Mouse (Mus musculus) forebrain, embryonic 11.5 days (tissue): ENCODE results near the gene Ephb1. TPM values are rescaled to one million over a fixed set of nuclear protein-coding genes. Genes with fewer than 3 reads are reported as not detected.

Source experiments
- ATAC-seq: fragments of 200-750 bp; cut with Nextera tagmentation; replicated peaks from 2 replicates; pipeline ENCODE4 v1.8.0; 2017; ENCODE audit warnings: moderate TSS enrichment; ENCODE audit not compliant: low FRiP score
- DNase-seq: peaks from one replicate; pipeline ENCODE4 v3.0.0-alpha.2; 2017; ENCODE audit warnings: low spot score
- H3K27ac ChIP-seq: fragments of 300-500 bp; sonication (generic); 2 replicates; pipeline ENCODE4 v1.5.1; 2014; ENCODE audit warnings: low read depth, low read length
- H3K27me3 ChIP-seq: fragments of 300-500 bp; sonication (generic); 2 replicates; pipeline ENCODE4 v1.6.1; 2014; ENCODE audit warnings: mild to moderate bottlenecking, low read length, mixed read lengths; ENCODE audit not compliant: control insufficient read depth, insufficient read depth
- H3K36me3 ChIP-seq: fragments of 300-500 bp; sonication (generic); 2 replicates; pipeline ENCODE4 v1.6.1; 2014; ENCODE audit warnings: mild to moderate bottlenecking, low read length, moderate library complexity, mixed read lengths; ENCODE audit not compliant: control insufficient read depth, insufficient read depth
- H3K4me1 ChIP-seq: fragments of 300-500 bp; sonication (generic); replicated peaks from 2 replicates; pipeline ENCODE4 v1.6.1; 2014; ENCODE audit warnings: low read length, mixed read lengths; ENCODE audit not compliant: control insufficient read depth, insufficient read depth
- H3K4me2 ChIP-seq: fragments of 300-500 bp; sonication (generic); 2 replicates; pipeline ENCODE4 v1.6.1; 2014; ENCODE audit warnings: low read depth, mild to moderate bottlenecking, low read length, moderate library complexity, mixed read lengths; ENCODE audit not compliant: severe bottlenecking
- H3K4me3 ChIP-seq: fragments of 300-500 bp; sonication (generic); 2 replicates; pipeline ENCODE4 v1.5.1; 2014; ENCODE audit warnings: low read depth, low read length
- H3K9ac ChIP-seq: fragments of 300-500 bp; sonication (generic); 2 replicates; pipeline ENCODE4 v1.6.1; 2014; ENCODE audit warnings: low read length
- H3K9me3 ChIP-seq: fragments of 300-500 bp; sonication (generic); 2 replicates; pipeline ENCODE4 v1.6.1; 2016; ENCODE audit warnings: low read length, mixed read lengths; ENCODE audit not compliant: control insufficient read depth
- WGBS: fragments of 180-500 bp; shearing (Covaris S2); extraction: QIAGEN DNeasy Blood & Tissue Kit; methylation state at CpG from one replicate; pipeline ENCODE4 v1.1.7; 2014; 5-methylcytosine and 5-hydroxymethylcytosine counted together
- polyA plus RNA-seq: library from polyadenylated mRNA; unstranded; fragments of >200 nt; fragmentation: Nextera tagmentation; extraction: Ambion mirVana; gene quantifications from 2 replicates; pipeline ENCODE4 v1.2.1, GENCODE M21; 2014

Gene Ephb1
- polyA plus RNA-seq, 1 experiment from 2014 or later, result 19.9 TPM

DNA sequence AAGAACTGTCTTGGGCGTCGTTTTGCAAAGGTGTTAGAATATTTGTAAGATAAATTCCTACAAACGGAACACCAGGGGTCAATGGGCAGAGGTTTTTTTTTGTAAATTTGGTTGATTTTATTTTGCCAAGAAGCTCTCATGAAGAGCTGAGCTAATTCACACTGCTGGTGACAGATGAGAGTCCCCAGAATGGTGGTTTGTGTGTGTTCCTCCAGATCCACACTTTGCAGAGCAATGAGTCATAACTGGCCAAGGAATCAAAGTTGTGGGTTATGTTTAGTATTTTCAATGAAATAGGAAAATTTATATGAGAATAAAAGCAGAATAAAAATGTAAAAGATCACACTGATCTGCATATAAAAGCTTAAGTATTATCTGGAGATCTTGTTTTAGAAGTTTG is 60.9 kb downstream of the Ephb1 start:
- Histone ChIP-seq H3K4me3 (no peak overlapping the region), H3K27me3 (no peaks in the 10 kb centered on the region), H3K9ac (no peak overlapping the region), H3K36me3 (no peaks in the 10 kb centered on the region), H3K4me1 (peaks cover 4% of the 10 kb centered on the region; the same call in 1 of the 2 replicates), H3K4me2 (no peak overlapping the region), H3K9me3 (no peaks in the 10 kb centered on the region), H3K27ac (no peak overlapping the region)
- ATAC-seq, result no peak
- DNase-seq, result no peak
- WGBS, result 92% methylated on average over 3 of the region's 3 CpGs

DNA sequence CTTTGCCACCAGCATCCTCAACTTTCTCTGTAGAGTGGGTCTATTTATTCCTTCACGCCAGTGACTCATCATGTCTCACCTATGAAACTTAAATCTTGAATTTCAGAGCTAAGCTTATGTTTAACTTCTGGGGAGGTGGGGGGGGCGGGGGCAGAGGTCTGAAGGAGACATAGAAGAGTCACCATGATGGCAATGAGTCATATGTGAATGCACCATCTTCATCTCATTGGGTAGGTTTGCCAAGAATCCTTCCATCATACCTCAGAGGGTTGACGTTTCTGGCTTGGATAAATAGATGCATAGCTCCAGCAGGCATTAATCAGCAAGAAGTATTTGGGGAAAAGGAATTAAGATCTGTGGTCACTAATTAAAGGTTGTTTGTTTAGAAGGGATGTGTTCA is 63.3 kb downstream of the Ephb1 start:
- H3K4me1 ChIP-seq, result peaks cover 4% of the 10 kb centered on the region; the same call in 1 of the 2 replicates
- H3K27ac ChIP-seq, result no peak overlapping the region
- H3K36me3 ChIP-seq, result no peaks in the 10 kb centered on the region
- no peak overlapping the region for H3K4me3 ChIP-seq
- no peaks in the 10 kb centered on the region for H3K9me3 ChIP-seq
- no peaks in the 10 kb centered on the region for H3K27me3 ChIP-seq
- no peak for DNase-seq
- no peak for ATAC-seq
- no peak overlapping the region for H3K4me2 ChIP-seq
- no peak overlapping the region for H3K9ac ChIP-seq
- WGBS, result 89% methylated on average over 3 of the region's 3 CpGs

DNA sequence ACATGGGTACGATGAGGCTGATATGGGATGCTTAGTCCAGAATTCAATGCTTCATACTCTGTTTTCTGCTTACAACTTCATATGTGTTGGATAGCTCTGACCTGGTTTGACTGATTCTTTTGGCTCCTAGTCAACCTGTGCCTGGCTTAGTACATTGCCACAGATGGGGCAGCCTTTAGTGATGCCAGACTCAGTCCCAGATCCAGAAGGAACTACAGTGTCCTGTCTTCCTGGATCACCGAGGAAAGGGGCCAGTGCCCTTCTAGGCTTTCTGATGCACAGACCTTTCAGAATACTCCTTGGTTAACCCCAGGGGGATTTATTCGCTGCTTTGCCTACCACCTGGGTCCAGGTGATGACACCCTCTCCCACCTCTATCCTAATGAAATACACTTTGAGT is 66.1 kb downstream of the Ephb1 start:
- H3K4me2 ChIP-seq, result no peak overlapping the region
- ATAC-seq, result no peak
- H3K4me1 ChIP-seq, result no peaks in the 10 kb centered on the region
- no peak for DNase-seq
- no peaks in the 10 kb centered on the region for H3K36me3 ChIP-seq
- H3K27me3 ChIP-seq, result no peaks in the 10 kb centered on the region
- 93% methylated on average over 3 of the region's 3 CpGs for WGBS
- H3K4me3 ChIP-seq, result no peak overlapping the region
- no peak overlapping the region for H3K27ac ChIP-seq
- H3K9ac ChIP-seq, result no peak overlapping the region
- peaks cover 2% of the 10 kb centered on the region; the same call in 1 of the 2 replicates for H3K9me3 ChIP-seq

DNA sequence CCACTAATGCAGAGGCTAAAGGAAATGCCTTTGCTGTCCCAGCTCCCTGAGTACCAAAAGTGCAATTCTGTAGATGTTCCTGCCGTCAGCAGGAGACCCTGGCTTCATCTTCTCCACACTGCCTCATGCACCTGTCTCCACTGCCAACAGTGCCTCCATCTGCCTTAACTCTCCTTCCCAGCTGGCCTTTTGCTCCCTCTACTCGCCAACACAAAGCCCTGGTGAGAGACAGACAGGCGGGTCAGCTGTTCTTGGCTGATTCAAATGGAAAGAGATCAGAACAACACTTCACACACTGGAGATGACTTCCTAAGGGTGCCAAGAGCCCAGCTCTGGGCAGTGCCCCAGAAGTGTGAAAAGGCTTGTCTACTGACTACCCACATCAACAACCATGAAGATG is 78.6 kb downstream of the Ephb1 start:
- Histone ChIP-seq H3K9ac (no peak overlapping the region), H3K36me3 (no peaks in the 10 kb centered on the region), H3K4me2 (no peak overlapping the region), H3K9me3 (no peaks in the 10 kb centered on the region), H3K27ac (no peak overlapping the region), H3K4me1 (no peaks in the 10 kb centered on the region), H3K27me3 (peaks cover 4% of the 10 kb centered on the region; the same call in 1 of the 2 replicates), H3K4me3 (no peak overlapping the region)
- 89% methylated on average over 3 of the region's 3 CpGs for WGBS
- DNase-seq (no peak), ATAC-seq (no peak)

DNA sequence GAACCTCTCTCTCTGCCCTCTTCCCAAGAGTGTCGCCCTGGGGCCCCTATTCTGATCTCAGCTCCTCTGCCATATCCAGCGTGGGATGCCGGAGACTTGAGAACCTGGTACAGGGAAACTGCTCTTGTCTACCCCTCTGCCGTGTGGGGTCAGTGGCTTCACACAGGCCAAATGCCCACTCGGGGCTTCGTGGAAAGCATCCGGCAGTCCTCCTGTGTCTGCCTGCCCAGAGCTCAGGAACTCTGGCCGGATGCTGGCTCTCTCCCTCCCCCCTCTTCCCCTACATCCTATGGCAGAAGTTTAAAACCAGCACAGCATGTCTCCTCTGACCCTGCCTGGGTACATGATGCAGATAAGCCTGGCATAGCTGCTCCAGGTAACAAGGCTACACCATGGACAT is 80.5 kb downstream of the Ephb1 start:
- DNase-seq (no peak), ATAC-seq (no peak)
- no peak overlapping the region for H3K27ac ChIP-seq
- H3K9me3 ChIP-seq, result no peaks in the 10 kb centered on the region
- H3K4me3 ChIP-seq, result no peak overlapping the region
- H3K9ac ChIP-seq, result no peak overlapping the region
- WGBS, result 67% methylated on average over 8 of the region's 8 CpGs
- no peak overlapping the region for H3K4me2 ChIP-seq
- no peaks in the 10 kb centered on the region for H3K36me3 ChIP-seq
- peaks cover 1% of the 10 kb centered on the region; the same call in 1 of the 2 replicates for H3K4me1 ChIP-seq
- peaks cover 8% of the 10 kb centered on the region for H3K27me3 ChIP-seq

DNA sequence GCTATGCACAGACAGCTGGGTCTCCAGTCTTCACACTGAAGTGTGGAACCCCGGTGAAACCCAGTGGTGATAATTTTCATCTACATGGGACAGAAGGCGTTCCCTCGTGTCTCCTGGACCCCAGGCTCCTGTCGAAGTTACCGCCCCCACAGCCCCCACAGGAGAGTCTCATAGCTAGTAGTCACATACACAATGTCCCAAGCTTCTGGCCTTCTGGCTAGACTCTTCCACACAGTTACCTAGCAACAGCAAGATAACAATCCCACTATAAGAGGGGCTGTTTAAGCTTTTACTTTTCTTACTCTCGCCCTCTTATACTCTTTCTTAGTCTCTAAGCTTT is 81.1 kb downstream of the Ephb1 start:
- DNase-seq, result no peak
- Histone ChIP-seq H3K4me3 (no peak overlapping the region), H3K36me3 (no peaks in the 10 kb centered on the region), H3K9ac (no peak overlapping the region), H3K9me3 (no peaks in the 10 kb centered on the region), H3K4me1 (peaks cover 5% of the 10 kb centered on the region; the same call in 1 of the 2 replicates), H3K4me2 (no peak overlapping the region), H3K27me3 (peaks cover 10% of the 10 kb centered on the region), H3K27ac (no peak overlapping the region)
- 69% methylated on average over 6 of the region's 6 CpGs for WGBS
- ATAC-seq, result no peak

DNA sequence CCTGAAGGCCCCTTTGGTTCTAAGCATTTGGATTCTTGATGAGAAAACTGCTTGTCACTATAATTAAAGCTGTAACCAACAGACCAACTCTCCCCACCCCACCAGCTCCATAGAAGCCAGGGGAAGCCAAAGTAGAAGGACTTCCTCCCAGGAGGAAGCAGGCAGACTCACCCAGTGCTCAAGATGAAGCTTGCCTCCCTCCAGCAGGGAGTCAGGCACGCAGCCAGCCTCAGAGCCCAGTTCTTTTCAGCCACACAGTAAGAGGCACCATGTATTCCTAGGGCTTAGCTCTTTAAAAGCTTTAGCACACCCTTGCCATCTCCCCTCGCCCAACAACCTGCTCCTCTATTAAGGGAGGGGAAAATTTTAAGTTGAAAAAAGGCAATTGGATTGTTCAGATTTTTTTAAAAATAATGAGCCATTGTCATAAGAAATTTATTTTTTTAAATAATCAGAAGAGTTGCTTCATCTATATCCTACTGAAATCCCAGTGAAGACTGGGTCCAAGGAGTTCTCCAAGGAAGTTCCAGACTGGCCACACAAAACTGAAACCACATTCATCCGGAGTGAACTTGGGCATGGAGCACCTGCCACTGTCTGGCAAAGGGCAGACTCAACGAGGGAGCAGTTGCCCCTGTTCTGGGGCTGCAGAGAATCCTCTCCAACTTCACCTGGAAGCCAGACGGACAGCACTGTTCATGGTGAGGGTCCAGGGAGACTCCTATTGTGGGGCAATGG is 81.6 kb downstream of the Ephb1 start:
- no peak overlapping the region for H3K27ac ChIP-seq
- no peaks in the 10 kb centered on the region for H3K9me3 ChIP-seq
- H3K36me3 ChIP-seq, result no peaks in the 10 kb centered on the region
- no peak overlapping the region for H3K9ac ChIP-seq
- DNase-seq (no peak), ATAC-seq (no peak)
- peaks cover 9% of the 10 kb centered on the region; the same call in 1 of the 2 replicates for H3K4me1 ChIP-seq
- no peak overlapping the region for H3K4me3 ChIP-seq
- peaks cover 10% of the 10 kb centered on the region for H3K27me3 ChIP-seq
- no peak overlapping the region for H3K4me2 ChIP-seq
- 60% methylated on average over 5 of the region's 5 CpGs for WGBS

DNA sequence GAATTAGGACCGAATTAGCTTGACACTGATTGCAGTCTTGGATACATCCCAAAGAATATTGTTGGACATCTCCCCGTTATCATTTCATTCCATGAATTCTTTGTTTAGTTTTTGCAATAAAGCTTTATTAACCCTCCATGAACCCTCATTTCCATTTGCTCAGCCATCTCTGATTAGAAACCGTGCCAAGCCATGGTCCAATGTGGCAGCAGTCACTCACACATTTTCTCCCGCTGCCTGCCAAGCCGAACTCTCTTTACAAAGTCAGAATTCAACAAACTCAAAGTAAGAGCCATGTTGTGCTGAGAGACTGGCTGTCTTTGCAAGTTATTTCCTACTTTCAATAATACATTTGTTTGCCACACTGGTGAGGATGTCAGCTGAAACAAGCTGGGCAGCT is 84.0 kb downstream of the Ephb1 start:
- H3K4me3 ChIP-seq, result no peak overlapping the region
- H3K4me1 ChIP-seq, result peaks cover 16% of the 10 kb centered on the region; the same call in 1 of the 2 replicates
- ATAC-seq (no peak), DNase-seq (no peak)
- H3K36me3 ChIP-seq, result no peaks in the 10 kb centered on the region
- H3K9me3 ChIP-seq, result no peaks in the 10 kb centered on the region
- H3K27me3 ChIP-seq, result peaks cover 16% of the 10 kb centered on the region
- H3K4me2 ChIP-seq, result no peak overlapping the region
- H3K9ac ChIP-seq, result no peak overlapping the region
- 89% methylated on average over 5 of the region's 5 CpGs for WGBS
- no peak overlapping the region for H3K27ac ChIP-seq
